Mouse (Mus musculus) lung, adult 2 months (tissue): ENCODE data around the gene Cpne6.

Source experiments
- CTCF ChIP-seq: fragments of 200-500 bp; IDR thresholded peaks from 2 replicates; pipeline ENCODE4 v1.5.1; 2011; ENCODE audit warnings: mild to moderate bottlenecking, low read length, control low read depth; ENCODE audit not compliant: insufficient read depth
- POLR2A ChIP-seq: fragments of 200-500 bp; IDR thresholded peaks from 2 replicates; pipeline ENCODE4 v1.6.1; 2011; ENCODE audit warnings: low read depth, mild to moderate bottlenecking, control low read depth, low read length, borderline replicate concordance; ENCODE audit errors: extremely low read depth

DNA sequence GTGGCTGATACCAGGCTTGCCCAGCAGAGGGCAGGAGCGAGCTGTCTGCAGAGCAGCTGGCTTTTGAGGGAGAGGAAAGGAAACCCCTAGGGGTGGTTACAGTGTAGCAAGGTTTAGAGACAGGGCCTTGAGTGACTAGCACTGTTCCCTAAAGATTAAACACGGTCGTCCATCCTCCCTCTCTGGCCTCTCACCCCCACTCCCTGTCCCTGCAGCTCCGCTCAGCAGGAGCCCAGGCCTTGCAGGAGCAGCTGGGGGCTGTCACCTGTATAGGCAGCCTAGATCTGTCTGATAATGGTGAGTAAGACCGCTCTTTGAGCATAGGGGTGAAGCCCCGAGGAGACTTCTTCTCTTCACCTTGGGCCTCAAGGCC, 12.8 kb upstream of the Cpne6 start:
- TF ChIP-seq CTCF (peak; percentile 97), POLR2A (no peak)
